Mouse (Mus musculus) liver, embryonic 14.5 days (tissue): ENCODE results near the gene 1700019N19Rik.

Source experiments
- CTCF ChIP-seq: IDR thresholded peaks from 2 replicates; pipeline ENCODE4 v1.5.1; 2016; ENCODE audit warnings: antibody characterized with exemption, low read depth, control low read depth
- EP300 ChIP-seq: IDR thresholded peaks from 2 replicates; pipeline ENCODE4 v1.6.1; 2016; ENCODE audit warnings: antibody characterized with exemption, low read depth

GRCm38 (mm10) chr19:58843606-58844005, 49.3 kb upstream of the 1700019N19Rik start:
- TF ChIP-seq CTCF (no peak), EP300 (no peak)
